Mouse (Mus musculus) layer of hippocampus, postnatal 36 days (tissue): ENCODE data around the gene Adprhl2. TPM values are rescaled to one million over a fixed set of nuclear protein-coding genes. Genes with fewer than 3 reads are reported as not detected.

ENCODE experiments used
- total RNA-seq, 2 experiments: library from RNA; stranded (reverse); gene quantifications; 2 replicates each; pipeline ENCODE4 v1.2.3; 2021

Gene Adprhl2
- total RNA-seq, 2 experiments from 2014 or later: 29.3 to 30.3 TPM

Other genes starting within 250 kb of the Adprhl2 start
- 10 to 100 TPM; 16.5 to 18.1 TPM for gene Lsm10, start 225.1 kb downstream of the Adprhl2 start, total RNA-seq
- 10 to 100 TPM; 28.5 to 29.0 TPM for gene Stk40, start 217.7 kb downstream of the Adprhl2 start, total RNA-seq
- 1 to 10 TPM; 1.6 to 2.1 TPM for gene Eva1b, start 174.0 kb downstream of the Adprhl2 start, total RNA-seq
- under 1 TPM; 0.80 to 0.86 TPM for gene Sh3d21, start 158.2 kb downstream of the Adprhl2 start, total RNA-seq
- 100 to 1,000 TPM; 148 to 151 TPM for gene Thrap3, start 118.9 kb downstream of the Adprhl2 start, total RNA-seq
- gene Map7d1, start 65.4 kb downstream of the Adprhl2 start, total RNA-seq: 100 to 1,000 TPM; 245 to 249 TPM
- 10 to 100 TPM; 77.9 to 83.3 TPM for gene Trappc3, start 59.4 kb downstream of the Adprhl2 start, total RNA-seq
- gene Col8a2, start 34.9 kb downstream of the Adprhl2 start, total RNA-seq: 1 to 10 TPM in 1 of 2 experiments, under 1 TPM in 1; 0.60 to 1.3 TPM
- 1 to 10 TPM; 1.8 to 2.1 TPM for gene Tekt2, start 4.0 kb upstream of the Adprhl2 start, total RNA-seq
- 10 to 100 TPM; 37.5 to 45.4 TPM for gene Ago3, start 107.9 kb upstream of the Adprhl2 start, total RNA-seq
- gene Ago1, start 146.9 kb upstream of the Adprhl2 start, total RNA-seq: 10 to 100 TPM; 60.0 to 60.5 TPM
- gene Ago4, start 211.8 kb upstream of the Adprhl2 start, total RNA-seq: 1 to 10 TPM; 8.5 to 9.6 TPM
- gene Clspn, start 235.2 kb upstream of the Adprhl2 start, total RNA-seq: 1 to 10 TPM in 1 of 2 experiments, under 1 TPM in 1; 0.58 to 1.3 TPM